Mouse (Mus musculus): Measurements from ENCODE around the gene Gipr. TPM values are rescaled to one million over a fixed set of nuclear protein-coding genes. Genes with fewer than 3 reads are reported as not detected.

Gene Gipr
- polyA plus RNA-seq, 1 experiment from 2014 or later, result 2.0 TPM

DNA sequence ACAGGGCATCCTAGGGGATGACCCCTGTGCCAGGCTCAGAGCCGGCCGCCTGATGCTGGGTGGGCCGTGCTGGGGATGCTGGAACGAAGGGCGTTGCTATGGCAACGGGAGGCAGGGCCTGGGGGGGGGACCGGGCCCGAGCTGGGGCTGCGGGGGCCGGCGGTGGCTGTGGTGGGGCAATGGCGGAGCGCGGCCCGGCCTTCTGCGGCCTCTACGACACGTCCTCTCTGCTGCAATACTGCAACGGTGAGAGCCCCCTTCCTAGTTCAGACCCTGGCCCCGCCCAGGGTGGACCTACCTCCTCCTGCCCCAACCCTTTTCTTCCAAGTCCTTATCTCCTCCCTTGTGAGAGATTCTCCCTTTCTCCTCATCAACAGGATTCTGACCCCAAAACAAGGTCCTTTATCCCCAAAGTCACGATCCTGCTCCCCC, 10.6 kb upstream of the Gipr start:
- Histone ChIP-seq H3K4me3 (peak overlapping the region; percentile 48), H3K27me3 (peaks cover 63% of the 10 kb centered on the region), H3K9ac (peak overlapping the region; percentile 64), H3K27ac (peak overlapping the region; percentile 69), H3K4me2 (replicated peaks) (peak overlapping the region; percentile 56), H3K4me1 (peaks cover 48% of the 10 kb centered on the region), H3K9me3 (replicated peaks) (0 out of 2 replicates have a peak, but pooled peaks cover 7% of the 10 kb centered on the region), H3K36me3 (no peaks in the 10 kb centered on the region)
- 4% methylated on average over 20 of the region's 21 CpGs for WGBS
- peak; percentile 53 for ATAC-seq (ENCODE audit: low FRiP score)

DNA sequence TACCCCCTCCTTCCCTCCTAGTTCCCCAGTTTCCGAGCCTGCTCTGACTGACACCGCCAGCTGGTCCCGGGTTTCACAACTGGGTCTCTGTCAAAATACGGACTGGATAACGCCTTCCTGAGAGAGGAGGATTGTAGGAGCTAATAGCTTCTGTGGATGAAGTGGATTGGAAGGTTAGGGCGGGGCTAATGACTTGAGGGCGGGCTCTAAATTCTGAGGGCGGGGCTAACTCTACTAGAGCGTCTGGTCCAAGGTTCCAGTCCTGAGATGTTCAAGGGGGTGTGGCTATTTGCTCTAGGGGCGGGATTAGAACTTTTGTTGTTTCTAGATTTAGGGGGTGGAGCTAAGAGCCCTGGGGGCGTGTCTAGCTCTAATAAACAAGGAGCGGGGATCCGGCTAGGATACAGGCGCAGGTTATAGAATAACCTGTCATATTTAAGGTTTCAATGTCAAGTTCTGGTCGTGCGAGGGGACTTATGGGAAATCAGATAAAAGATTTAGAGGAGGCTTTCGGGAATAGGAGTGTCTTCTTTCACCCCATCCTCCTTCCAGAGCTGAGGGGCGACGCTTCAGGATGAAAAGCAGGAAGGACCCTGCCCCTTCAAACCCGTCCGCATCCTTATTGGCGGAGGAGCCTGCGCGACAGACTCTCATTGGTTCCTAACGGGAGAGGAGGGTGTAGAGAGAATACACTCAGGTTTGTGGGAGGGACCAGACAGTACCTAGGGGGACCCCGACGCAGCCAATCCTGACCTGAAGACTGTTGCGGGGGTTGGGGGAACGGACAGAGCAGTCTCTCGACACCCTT, 10.0 kb upstream of the Gipr start, which contains the start of gene Eml2:
Gene Eml2, plus strand, starts transcription at position 714 of the 808 bp plus-strand sequence.
- H3K36me3 ChIP-seq, result no peaks in the 10 kb centered on the region
- H3K4me3 ChIP-seq, result peak within 1 kb of the TSS; percentile 48
- peak; percentile 94 for ATAC-seq (ENCODE audit: low FRiP score)
- H3K27me3 ChIP-seq, result peaks cover 57% of the 10 kb centered on the region
- H3K27ac ChIP-seq, result peak within 1 kb of the TSS; percentile 74
- 0 out of 2 replicates have a peak, but pooled peaks cover 7% of the 10 kb centered on the region for H3K9me3 ChIP-seq (replicated peaks)
- peaks cover 47% of the 10 kb centered on the region for H3K4me1 ChIP-seq
- WGBS, result under 1% methylated on average over 30 of the region's 30 CpGs
- H3K4me2 ChIP-seq (replicated peaks), result peak within 1 kb of the TSS; percentile 56
- peak within 1 kb of the TSS; percentile 64 for H3K9ac ChIP-seq

DNA sequence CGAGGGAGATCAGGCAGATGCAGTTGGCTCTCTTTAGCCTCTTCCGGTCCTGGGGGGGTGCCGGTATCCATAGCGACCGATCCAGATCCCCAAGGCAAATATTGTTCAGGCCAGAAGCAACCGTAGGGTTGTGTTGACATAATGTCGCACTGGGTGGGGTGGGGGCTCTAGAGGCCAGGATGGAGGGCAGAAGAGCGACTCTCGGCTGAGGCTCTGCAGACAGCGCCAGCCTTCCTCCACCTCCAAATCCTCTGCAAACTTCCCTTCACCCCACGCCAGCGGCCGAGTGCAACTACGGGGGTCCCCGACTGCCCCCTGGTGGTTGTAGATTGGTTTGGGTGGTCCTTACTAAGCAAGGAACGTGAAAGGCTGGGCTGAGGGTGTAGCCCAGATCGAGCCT, 6.9 kb upstream of the Gipr start:
- WGBS, result 2% methylated on average over 17 of the region's 17 CpGs
- Histone ChIP-seq H3K4me2 (replicated peaks) (peak overlapping the region; percentile 51), H3K27ac (no peak overlapping the region), H3K4me1 (peaks cover 26% of the 10 kb centered on the region), H3K27me3 (peaks cover 31% of the 10 kb centered on the region), H3K9me3 (replicated peaks) (no peaks in the 10 kb centered on the region), H3K9ac (peak overlapping the region; percentile 49; the same call in 1 of the 2 replicates), H3K36me3 (no peaks in the 10 kb centered on the region), H3K4me3 (peak overlapping the region; percentile 26)
- ATAC-seq (ENCODE audit: low FRiP score), result 0 out of 2 replicates have a peak, but pooled peaks have one; percentile 3

DNA sequence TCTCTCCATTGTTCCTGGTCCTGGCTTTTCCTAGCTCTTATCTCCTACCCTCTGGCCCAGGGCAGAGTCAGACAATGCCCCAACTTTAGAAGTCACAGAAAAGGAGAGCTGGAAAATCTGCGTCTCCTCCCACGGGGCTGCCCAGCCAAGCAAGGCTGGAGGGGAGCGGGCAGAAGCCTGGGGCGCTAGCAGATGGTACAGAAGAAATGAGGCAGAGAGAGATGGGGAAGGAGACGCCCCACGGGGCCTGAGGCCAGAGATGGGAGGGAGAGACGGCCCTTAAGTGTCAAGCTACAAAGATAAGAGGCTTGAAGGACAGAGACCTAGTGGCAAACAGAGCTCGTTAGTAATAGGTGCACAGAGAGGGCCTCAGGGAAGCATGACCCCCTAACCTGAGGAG, 5.9 kb upstream of the Gipr start:
- ATAC-seq (ENCODE audit: low FRiP score), result no peak
- WGBS, result 49% methylated on average over 8 of the region's 8 CpGs
- Histone ChIP-seq H3K4me3 (no peak overlapping the region), H3K9ac (peak overlapping the region; percentile 18; the same call in 1 of the 2 replicates), H3K9me3 (replicated peaks) (no peaks in the 10 kb centered on the region), H3K27me3 (peaks cover 24% of the 10 kb centered on the region), H3K4me2 (replicated peaks) (no peak overlapping the region), H3K4me1 (peaks cover 20% of the 10 kb centered on the region), H3K36me3 (no peaks in the 10 kb centered on the region), H3K27ac (peak overlapping the region; percentile 52; the same call in 1 of the 2 replicates)

GRCm38 (mm10) chr7:19170142-19170541, 4.2 kb upstream of the Gipr start:
- Histone ChIP-seq H3K4me1 (peaks cover 23% of the 10 kb centered on the region), H3K27ac (no peak overlapping the region), H3K4me3 (no peak overlapping the region), H3K4me2 (replicated peaks) (no peak overlapping the region), H3K9ac (no peak overlapping the region), H3K27me3 (peaks cover 15% of the 10 kb centered on the region), H3K36me3 (no peaks in the 10 kb centered on the region), H3K9me3 (replicated peaks) (no peaks in the 10 kb centered on the region)
- ATAC-seq (ENCODE audit: low FRiP score), result no peak
- 63% methylated on average over 8 of the region's 8 CpGs for WGBS

DNA sequence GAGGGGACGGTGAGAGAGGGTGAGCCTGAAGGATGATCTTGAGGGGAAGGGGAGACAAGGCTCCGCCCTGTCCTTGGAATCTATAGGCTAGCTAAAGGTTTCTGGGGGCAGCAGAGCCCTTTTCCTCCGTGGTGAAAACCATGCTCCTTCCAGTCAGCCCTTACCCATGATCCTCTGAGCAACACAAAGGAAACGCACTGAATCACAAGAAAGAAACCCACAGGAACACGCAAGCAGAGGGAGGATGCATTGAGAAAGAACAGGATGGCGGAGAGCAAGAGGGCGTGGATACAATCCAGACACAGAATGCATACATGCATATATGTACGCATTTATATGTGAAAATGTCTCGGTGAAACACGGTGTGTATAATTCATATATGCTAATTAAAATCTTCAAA, 3.6 kb upstream of the Gipr start:
- Histone ChIP-seq H3K27me3 (peaks cover 21% of the 10 kb centered on the region), H3K9me3 (replicated peaks) (no peaks in the 10 kb centered on the region), H3K4me2 (replicated peaks) (no peak overlapping the region), H3K36me3 (no peaks in the 10 kb centered on the region), H3K4me1 (peaks cover 29% of the 10 kb centered on the region), H3K27ac (no peak overlapping the region), H3K4me3 (no peak overlapping the region), H3K9ac (no peak overlapping the region)
- 63% methylated on average over 10 of the region's 10 CpGs for WGBS
- no peak for ATAC-seq (ENCODE audit: low FRiP score)

DNA sequence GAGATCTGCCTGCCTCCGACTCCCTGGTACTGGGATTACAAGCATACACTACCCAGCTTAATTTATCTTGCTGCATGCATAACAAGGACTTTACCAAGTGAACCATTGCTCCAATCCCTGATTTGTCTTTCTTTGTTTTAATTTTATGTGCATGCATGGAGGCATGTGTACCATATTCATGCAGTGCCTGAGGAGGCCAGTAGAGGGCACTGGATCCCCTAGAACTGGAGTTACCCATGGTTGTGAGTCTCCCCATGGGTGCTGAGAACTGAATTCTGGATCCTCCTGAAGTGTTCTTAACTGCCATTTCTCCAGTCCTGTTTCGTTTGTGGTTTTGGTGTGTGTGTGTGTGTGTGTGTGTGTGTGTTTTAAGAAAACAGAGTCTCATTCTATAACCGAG, 1.1 kb upstream of the Gipr start:
- WGBS, result 89% methylated on average over 3 of the region's 3 CpGs
- H3K4me2 ChIP-seq (replicated peaks), result no peak overlapping the region
- no peaks in the 10 kb centered on the region for H3K36me3 ChIP-seq
- H3K4me3 ChIP-seq, result no peak overlapping the region
- H3K27me3 ChIP-seq, result peaks cover 44% of the 10 kb centered on the region
- no peak for ATAC-seq (ENCODE audit: low FRiP score)
- peaks cover 28% of the 10 kb centered on the region for H3K4me1 ChIP-seq
- H3K9ac ChIP-seq, result no peak overlapping the region
- H3K9me3 ChIP-seq (replicated peaks), result no peaks in the 10 kb centered on the region
- no peak overlapping the region for H3K27ac ChIP-seq

GRCm38 (mm10) chr7:19164978-19165377, 949 bp downstream of the Gipr start:
- Histone ChIP-seq H3K36me3 (no peaks in the 10 kb centered on the region), H3K4me2 (replicated peaks) (peak overlapping the region; percentile 22), H3K9ac (no peak overlapping the region), H3K27me3 (peaks cover 54% of the 10 kb centered on the region), H3K4me1 (peaks cover 29% of the 10 kb centered on the region), H3K27ac (no peak overlapping the region), H3K4me3 (no peak overlapping the region), H3K9me3 (replicated peaks) (no peaks in the 10 kb centered on the region)
- WGBS, result 3% methylated on average over 13 of the region's 13 CpGs
- ATAC-seq (ENCODE audit: low FRiP score), result no peak

GRCm38 (mm10) chr7:19164189-19164588, 1.7 kb downstream of the Gipr start:
- H3K9ac ChIP-seq, result no peak overlapping the region
- under 1% methylated on average over 6 of the region's 6 CpGs for WGBS
- H3K36me3 ChIP-seq, result no peaks in the 10 kb centered on the region
- H3K9me3 ChIP-seq (replicated peaks), result no peaks in the 10 kb centered on the region
- H3K27me3 ChIP-seq, result peaks cover 62% of the 10 kb centered on the region
- ATAC-seq (ENCODE audit: low FRiP score), result no peak
- H3K4me1 ChIP-seq, result peaks cover 29% of the 10 kb centered on the region
- H3K27ac ChIP-seq, result no peak overlapping the region
- H3K4me2 ChIP-seq (replicated peaks), result peak overlapping the region; percentile 22; the same call in 1 of the 2 replicates
- H3K4me3 ChIP-seq, result no peak overlapping the region

DNA sequence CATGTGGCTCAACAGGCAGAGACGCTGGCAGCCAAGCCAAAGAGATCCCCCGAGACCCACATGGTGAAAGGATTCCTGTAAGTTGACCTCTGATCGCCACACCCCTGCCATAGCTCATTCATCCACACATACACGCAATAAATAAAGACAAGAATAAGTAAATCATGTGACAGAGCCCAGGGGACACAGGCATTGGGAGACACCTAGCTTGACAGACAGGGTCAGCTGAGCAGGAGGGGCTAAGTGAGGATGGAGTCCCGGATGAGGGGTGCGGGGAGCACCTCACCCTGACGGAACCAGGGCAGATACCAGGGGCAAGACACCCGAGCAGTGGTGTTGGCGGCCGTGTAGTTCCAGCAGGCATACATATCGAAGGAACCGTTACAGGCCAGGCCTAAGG, 2.2 kb downstream of the Gipr start:
- Histone ChIP-seq H3K36me3 (no peaks in the 10 kb centered on the region), H3K9ac (no peak overlapping the region)
- 31% methylated on average over 12 of the region's 12 CpGs for WGBS

GRCm38 (mm10) chr7:19162928-19163327, 3.0 kb downstream of the Gipr start:
- no peak overlapping the region for H3K9ac ChIP-seq
- peaks cover 63% of the 10 kb centered on the region for H3K27me3 ChIP-seq
- peaks cover 29% of the 10 kb centered on the region for H3K4me1 ChIP-seq
- no peak overlapping the region for H3K4me3 ChIP-seq
- ATAC-seq (ENCODE audit: low FRiP score), result no peak
- no peaks in the 10 kb centered on the region for H3K9me3 ChIP-seq (replicated peaks)
- no peak overlapping the region for H3K27ac ChIP-seq
- 81% methylated on average over 7 of the region's 7 CpGs for WGBS
- H3K36me3 ChIP-seq, result no peaks in the 10 kb centered on the region
- H3K4me2 ChIP-seq (replicated peaks), result no peak overlapping the region

More for the DNA sequence above, 2.2 kb downstream of the Gipr start:
- peaks cover 29% of the 10 kb centered on the region for H3K4me1 ChIP-seq
- peak overlapping the region; percentile 22; the same call in 1 of the 2 replicates for H3K4me2 ChIP-seq (replicated peaks)
- H3K9me3 ChIP-seq (replicated peaks), result no peaks in the 10 kb centered on the region
- no peak overlapping the region for H3K4me3 ChIP-seq
- H3K27ac ChIP-seq, result no peak overlapping the region
- peaks cover 64% of the 10 kb centered on the region for H3K27me3 ChIP-seq
- no peak for ATAC-seq (ENCODE audit: low FRiP score)

- peak overlapping the region; percentile 60 for H3K4me2 ChIP-seq (replicated peaks)
- WGBS, result 1% methylated on average over 20 of the region's 20 CpGs
- H3K9me3 ChIP-seq (replicated peaks), result no peaks in the 10 kb centered on the region
- peaks cover 28% of the 10 kb centered on the region for H3K4me1 ChIP-seq
- H3K27me3 ChIP-seq, result peaks cover 55% of the 10 kb centered on the region
- no peak for ATAC-seq (ENCODE audit: low FRiP score)
- H3K9ac ChIP-seq, result peak overlapping the region; percentile 56
- H3K27ac ChIP-seq, result no peak overlapping the region
- H3K4me3 ChIP-seq, result peak overlapping the region; percentile 33
- no peaks in the 10 kb centered on the region; the same call in 1 of the 2 replicates for H3K36me3 ChIP-seq
Measured at GRCm38 (mm10) chr7:19160115-19160514, 5.8 kb downstream of the Gipr start.

Data from hindbrain, embryonic 12.5 days (tissue).